Mouse (Mus musculus): ENCODE results near the gene Dlgap1. TPM values are rescaled to one million over a fixed set of nuclear protein-coding genes. Genes with fewer than 3 reads are reported as not detected.

Dlgap1 gene
- total and polyA plus RNA-seq, 2 experiments from 2014 or later: 0.20 to 0.76 TPM

DNA sequence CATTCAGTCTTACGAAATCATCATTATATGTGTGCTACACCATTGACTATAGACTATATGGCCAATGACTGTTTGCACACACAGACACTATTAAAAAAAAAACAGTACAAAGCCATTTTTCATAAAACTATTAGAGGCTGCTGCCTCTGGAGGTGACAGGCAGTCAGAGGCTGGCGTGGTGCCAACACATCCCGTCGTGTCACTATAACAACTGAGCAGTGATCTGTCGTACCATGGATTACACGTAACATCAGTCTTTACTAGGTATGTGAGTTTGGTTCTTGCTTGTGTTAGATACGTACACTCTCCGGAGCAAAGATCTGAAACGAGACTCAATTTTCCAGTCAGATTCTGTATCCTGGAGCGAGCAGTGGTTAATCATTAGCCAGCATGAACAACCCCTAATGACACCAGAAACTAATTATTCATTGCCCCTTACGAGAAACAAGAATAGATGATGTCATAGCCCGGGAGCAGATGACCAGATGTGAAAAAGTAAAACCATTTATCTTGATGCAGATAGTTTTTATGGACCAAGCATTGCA lies 888.1 kb downstream of the Dlgap1 start:
- Histone ChIP-seq H3K9ac (replicated peaks; ENCODE audit: low read depth, low read length) (no peak overlapping the region), H3K4me1 (ENCODE audit: control insufficient read depth, insufficient read depth) (no peaks in the 10 kb centered on the region), H3K36me3 (replicated peaks; ENCODE audit: control insufficient read depth, insufficient read depth, low read length) (no peaks in the 10 kb centered on the region), H3K27ac (ENCODE audit: low read depth) (no peak overlapping the region), H3K27me3 (ENCODE audit: control insufficient read depth, insufficient read depth, low read length) (no peaks in the 10 kb centered on the region), H3K4me2 (ENCODE audit: low read depth, low read length) (no peak overlapping the region), H3K9me3 (replicated peaks; ENCODE audit: control insufficient read depth, low read length) (no peaks in the 10 kb centered on the region), H3K4me3 (ENCODE audit: low read depth, low read length) (no peak overlapping the region)
- 62% methylated on average over 12 of the region's 12 CpGs for WGBS
- ATAC-seq (ENCODE audit: insufficient read depth, low read depth): no peak
- TF ChIP-seq CTCF (IDR thresholded peaks at IDR 0.05; ENCODE audit: low read depth) (no peak), EP300 (IDR thresholded peaks at IDR 0.05; ENCODE audit: low read depth) (no peak)
- DNase-seq (ENCODE audit: low spot score): no peak

DNA sequence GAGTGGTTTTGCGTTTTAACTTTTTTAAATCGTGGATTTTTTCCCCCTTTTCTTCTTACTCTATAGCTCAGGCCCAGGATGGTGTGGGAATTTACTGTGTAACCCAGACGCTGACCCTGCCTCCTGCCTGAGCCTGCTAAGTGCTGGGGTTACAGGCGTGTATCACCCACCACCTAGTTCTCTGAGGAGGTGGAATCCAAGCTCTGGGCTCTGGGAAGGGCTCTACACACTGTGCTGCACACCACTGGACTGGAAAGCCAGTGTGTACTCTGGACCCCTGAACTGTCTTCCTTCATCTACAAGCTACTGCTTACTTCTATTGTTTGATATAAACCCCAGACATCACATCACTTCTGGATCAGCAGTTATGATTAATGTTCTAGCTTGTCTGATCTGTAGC lies 889.9 kb downstream of the Dlgap1 start:
- WGBS: 76% methylated on average over 4 of the region's 4 CpGs
- TF ChIP-seq EP300 (IDR thresholded peaks at IDR 0.05; ENCODE audit: low read depth): no peak
- TF ChIP-seq CTCF (IDR thresholded peaks at IDR 0.05; ENCODE audit: low read depth): no peak
- ATAC-seq (ENCODE audit: insufficient read depth, low read depth): no peak
- Histone ChIP-seq H3K27ac (ENCODE audit: low read depth) (no peak overlapping the region), H3K4me3 (ENCODE audit: low read depth, low read length) (no peak overlapping the region), H3K9me3 (replicated peaks; ENCODE audit: control insufficient read depth, low read length) (no peaks in the 10 kb centered on the region), H3K4me2 (ENCODE audit: low read depth, low read length) (no peak overlapping the region), H3K27me3 (ENCODE audit: control insufficient read depth, insufficient read depth, low read length) (no peaks in the 10 kb centered on the region), H3K4me1 (ENCODE audit: control insufficient read depth, insufficient read depth) (no peaks in the 10 kb centered on the region), H3K36me3 (replicated peaks; ENCODE audit: control insufficient read depth, insufficient read depth, low read length) (no peaks in the 10 kb centered on the region), H3K9ac (replicated peaks; ENCODE audit: low read depth, low read length) (no peak overlapping the region)
- DNase-seq (ENCODE audit: low spot score): no peak

DNA sequence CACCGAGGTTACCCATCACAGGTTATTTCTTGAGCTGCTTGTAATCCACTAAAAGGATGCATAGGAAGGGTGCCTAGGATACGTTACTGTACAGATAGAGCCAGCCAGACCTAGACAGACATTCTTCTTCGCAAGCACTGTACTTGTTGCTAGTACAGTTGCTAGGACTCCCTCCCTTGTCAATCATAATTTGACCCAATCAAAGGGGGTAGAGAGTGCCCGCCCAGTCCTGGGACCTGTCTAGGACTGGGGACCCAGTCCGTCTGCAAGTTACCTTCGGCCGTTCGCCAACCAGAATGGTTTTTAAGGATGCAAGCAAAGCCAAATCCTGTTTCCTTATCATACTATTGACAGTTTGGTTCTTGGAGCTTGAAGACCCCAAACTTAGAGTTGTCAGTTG lies 895.2 kb downstream of the Dlgap1 start:
- no peak overlapping the region for H3K4me3 ChIP-seq (ENCODE audit: low read depth, low read length)
- H3K9ac ChIP-seq (replicated peaks; ENCODE audit: low read depth, low read length): no peak overlapping the region
- H3K36me3 ChIP-seq (replicated peaks; ENCODE audit: control insufficient read depth, insufficient read depth, low read length): no peaks in the 10 kb centered on the region
- no peak overlapping the region for H3K4me2 ChIP-seq (ENCODE audit: low read depth, low read length)
- no peaks in the 10 kb centered on the region for H3K4me1 ChIP-seq (ENCODE audit: control insufficient read depth, insufficient read depth)
- no peaks in the 10 kb centered on the region for H3K27me3 ChIP-seq (ENCODE audit: control insufficient read depth, insufficient read depth, low read length)
- TF ChIP-seq CTCF (IDR thresholded peaks at IDR 0.05; ENCODE audit: low read depth) (no peak), EP300 (IDR thresholded peaks at IDR 0.05; ENCODE audit: low read depth) (no peak)
- 92% methylated on average over 8 of the region's 8 CpGs for WGBS
- H3K27ac ChIP-seq (ENCODE audit: low read depth): no peak overlapping the region
- DNase-seq (ENCODE audit: low spot score): no peak
- H3K9me3 ChIP-seq (replicated peaks; ENCODE audit: control insufficient read depth, low read length): no peaks in the 10 kb centered on the region
- ATAC-seq (ENCODE audit: insufficient read depth, low read depth): no peak

DNA sequence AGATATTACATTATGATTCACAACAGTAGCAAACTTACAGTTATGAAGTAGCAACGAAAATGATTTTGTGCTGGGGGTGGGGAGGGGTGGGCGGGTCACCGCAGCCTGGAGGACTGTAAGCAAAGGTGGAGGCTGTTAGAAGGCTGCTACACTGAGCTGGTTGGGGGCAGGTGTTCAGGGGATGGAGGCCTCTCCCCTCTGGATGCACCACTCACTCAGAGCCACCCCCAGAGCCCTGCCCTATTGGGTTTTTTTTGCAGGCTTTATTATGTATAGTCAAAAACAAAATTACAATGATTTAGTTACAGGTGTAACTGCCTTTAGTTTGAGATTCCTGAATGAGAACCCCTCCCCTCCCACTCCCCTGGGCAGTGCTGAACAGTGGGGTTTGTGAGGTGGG lies 895.8 kb downstream of the Dlgap1 start:
- H3K9me3 ChIP-seq (replicated peaks; ENCODE audit: control insufficient read depth, low read length): no peaks in the 10 kb centered on the region
- no peak overlapping the region for H3K4me3 ChIP-seq (ENCODE audit: low read depth, low read length)
- no peak overlapping the region for H3K9ac ChIP-seq (replicated peaks; ENCODE audit: low read depth, low read length)
- H3K27ac ChIP-seq (ENCODE audit: low read depth): no peak overlapping the region
- no peak overlapping the region for H3K4me2 ChIP-seq (ENCODE audit: low read depth, low read length)
- no peak for TF ChIP-seq CTCF (IDR thresholded peaks at IDR 0.05; ENCODE audit: low read depth)
- no peak for TF ChIP-seq EP300 (IDR thresholded peaks at IDR 0.05; ENCODE audit: low read depth)
- no peaks in the 10 kb centered on the region for H3K36me3 ChIP-seq (replicated peaks; ENCODE audit: control insufficient read depth, insufficient read depth, low read length)
- H3K4me1 ChIP-seq (ENCODE audit: control insufficient read depth, insufficient read depth): no peaks in the 10 kb centered on the region
- no peaks in the 10 kb centered on the region for H3K27me3 ChIP-seq (ENCODE audit: control insufficient read depth, insufficient read depth, low read length)
- WGBS: 82% methylated on average over 3 of the region's 3 CpGs
- DNase-seq (ENCODE audit: low spot score) (no peak), ATAC-seq (ENCODE audit: insufficient read depth, low read depth) (no peak)

DNA sequence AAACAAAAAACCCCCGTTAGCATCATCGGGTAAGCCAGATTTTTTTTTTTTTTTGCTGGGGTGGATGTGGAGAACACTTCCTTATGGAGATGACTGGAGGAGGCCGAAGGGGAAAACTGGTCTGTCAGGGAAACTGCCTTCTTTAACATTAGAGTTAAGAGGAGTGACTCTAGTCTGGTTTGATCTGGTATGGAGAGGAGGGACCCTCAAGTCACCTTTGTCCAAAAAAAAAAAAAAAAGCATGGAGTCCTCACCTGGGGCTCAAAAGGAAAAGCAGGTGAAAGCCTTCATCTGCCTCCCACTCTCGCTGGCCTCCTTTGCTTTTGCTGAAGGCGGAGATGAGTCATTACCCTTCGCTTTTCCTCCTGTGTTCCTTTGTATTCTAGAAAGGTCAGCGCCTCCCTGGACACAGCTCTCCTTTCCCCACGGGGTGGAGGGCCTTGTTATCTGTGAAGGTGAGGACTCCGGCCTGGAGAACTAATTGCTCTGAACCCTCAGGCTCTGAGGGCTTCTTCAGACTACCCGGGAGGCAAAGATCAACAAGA lies 896.3 kb downstream of the Dlgap1 start:
- no peak for TF ChIP-seq CTCF (IDR thresholded peaks at IDR 0.05; ENCODE audit: low read depth)
- TF ChIP-seq EP300 (IDR thresholded peaks at IDR 0.05; ENCODE audit: low read depth): no peak
- no peaks in the 10 kb centered on the region for H3K36me3 ChIP-seq (replicated peaks; ENCODE audit: control insufficient read depth, insufficient read depth, low read length)
- ATAC-seq (ENCODE audit: insufficient read depth, low read depth) (no peak), DNase-seq (ENCODE audit: low spot score) (no peak)
- H3K4me1 ChIP-seq (ENCODE audit: control insufficient read depth, insufficient read depth): no peaks in the 10 kb centered on the region
- H3K9ac ChIP-seq (replicated peaks; ENCODE audit: low read depth, low read length): no peak overlapping the region
- no peak overlapping the region for H3K4me2 ChIP-seq (ENCODE audit: low read depth, low read length)
- no peak overlapping the region for H3K4me3 ChIP-seq (ENCODE audit: low read depth, low read length)
- no peaks in the 10 kb centered on the region for H3K9me3 ChIP-seq (replicated peaks; ENCODE audit: control insufficient read depth, low read length)
- 63% methylated on average over 10 of the region's 10 CpGs for WGBS
- no peaks in the 10 kb centered on the region for H3K27me3 ChIP-seq (ENCODE audit: control insufficient read depth, insufficient read depth, low read length)
- H3K27ac ChIP-seq (ENCODE audit: low read depth): no peak overlapping the region

DNA sequence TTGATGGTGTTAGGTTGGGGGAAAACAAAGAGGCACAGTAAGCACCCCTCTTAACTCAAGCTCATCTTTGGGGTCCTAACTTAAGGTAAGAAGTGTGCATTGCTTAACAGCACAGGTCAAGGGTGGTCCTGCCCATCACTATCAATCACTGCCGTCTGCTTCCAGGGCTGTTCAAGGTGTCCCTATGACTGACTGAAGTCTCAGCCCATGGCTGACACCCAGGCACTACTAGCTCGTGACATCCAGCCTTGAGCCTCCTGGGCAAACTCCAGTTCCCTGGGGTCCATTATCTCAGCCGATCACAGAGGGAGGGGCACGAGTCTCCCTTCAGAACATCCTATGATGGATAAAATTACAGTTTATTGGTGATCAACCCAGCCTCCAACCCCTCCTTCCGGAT lies 897.2 kb downstream of the Dlgap1 start:
- Histone ChIP-seq H3K27me3 (ENCODE audit: control insufficient read depth, insufficient read depth, low read length) (no peaks in the 10 kb centered on the region), H3K36me3 (replicated peaks; ENCODE audit: control insufficient read depth, insufficient read depth, low read length) (no peaks in the 10 kb centered on the region), H3K9ac (replicated peaks; ENCODE audit: low read depth, low read length) (no peak overlapping the region), H3K4me2 (ENCODE audit: low read depth, low read length) (no peak overlapping the region), H3K4me1 (ENCODE audit: control insufficient read depth, insufficient read depth) (no peaks in the 10 kb centered on the region), H3K4me3 (ENCODE audit: low read depth, low read length) (no peak overlapping the region), H3K9me3 (replicated peaks; ENCODE audit: control insufficient read depth, low read length) (no peaks in the 10 kb centered on the region), H3K27ac (ENCODE audit: low read depth) (no peak overlapping the region)
- DNase-seq (ENCODE audit: low spot score): no peak
- ATAC-seq (ENCODE audit: insufficient read depth, low read depth): no peak
- 75% methylated on average over 5 of the region's 5 CpGs for WGBS
- no peak for TF ChIP-seq EP300 (IDR thresholded peaks at IDR 0.05; ENCODE audit: low read depth)
